Mouse (Mus musculus): ENCODE measurements around the gene Il10rb.

- TF ChIP-seq CTCF (IDR thresholded peaks at IDR 0.05) (no peak), EP300 (IDR thresholded peaks at IDR 0.05; ENCODE audit: insufficient read depth, low read depth, low read length) (no peak)
These were observed 39.6 kb downstream of the Il10rb start for GRCm38 (mm10) chr16:91445566-91445965.
